Mouse (Mus musculus) midbrain, postnatal 0 days (tissue): ENCODE results near the gene Emc9. TPM values are rescaled to one million over a fixed set of nuclear protein-coding genes. Genes with fewer than 3 reads are reported as not detected.
A peak's percentile ranks its signal among the peaks of the same experiment; 100 is the strongest.

Experiments used
- ATAC-seq: fragments of 200-750 bp; cut with Nextera tagmentation; 2 replicates; pipeline ENCODE4 v1.8.0; 2017; ENCODE audit warnings: moderate number of reproducible peaks, mild to moderate bottlenecking, moderate TSS enrichment, moderate library complexity; ENCODE audit not compliant: low FRiP score
- DNase-seq: peaks from one replicate; pipeline ENCODE4 v3.0.0-alpha.2; 2015; ENCODE audit warnings: low spot score
- H3K27ac ChIP-seq: fragments of 300-500 bp; sonication (generic); 2 replicates; pipeline ENCODE4 v1.5.1; 2014; ENCODE audit warnings: low read depth, mild to moderate bottlenecking, low read length, mixed read lengths
- H3K27me3 ChIP-seq: fragments of 300-500 bp; sonication (generic); 2 replicates; pipeline ENCODE4 v1.6.1; 2014; ENCODE audit warnings: low read length, control low read depth, mixed read lengths; ENCODE audit not compliant: insufficient read depth
- H3K36me3 ChIP-seq: fragments of 300-500 bp; sonication (generic); 2 replicates; pipeline ENCODE4 v1.6.1; 2014; ENCODE audit warnings: low read length, control low read depth, mixed read lengths; ENCODE audit not compliant: insufficient read depth
- H3K4me1 ChIP-seq: fragments of 300-500 bp; sonication (generic); 2 replicates; pipeline ENCODE4 v1.6.1; 2014; ENCODE audit warnings: mild to moderate bottlenecking, control low read depth, antibody characterized with exemption, low read length, mixed read lengths; ENCODE audit not compliant: insufficient read depth
- H3K4me2 ChIP-seq: fragments of 300-500 bp; sonication (generic); 2 replicates; pipeline ENCODE4 v1.6.1; 2014; ENCODE audit warnings: low read depth, mild to moderate bottlenecking, low read length, mixed read lengths; ENCODE audit not compliant: poor library complexity, severe bottlenecking
- H3K4me3 ChIP-seq: fragments of 300-500 bp; sonication (generic); 2 replicates; pipeline ENCODE4 v1.5.1; 2014; ENCODE audit warnings: low read depth, mild to moderate bottlenecking, low read length, moderate library complexity
- H3K9ac ChIP-seq: fragments of 300-500 bp; sonication (generic); replicated peaks from 2 replicates; pipeline ENCODE4 v1.6.1; 2014; ENCODE audit warnings: mild to moderate bottlenecking, low read length, moderate library complexity, mixed read lengths; ENCODE audit not compliant: poor library complexity, severe bottlenecking
- H3K9me3 ChIP-seq: fragments of 300-500 bp; sonication (generic); 2 replicates; pipeline ENCODE4 v1.6.1; 2016; ENCODE audit warnings: low read length, control low read depth
- CTCF ChIP-seq: IDR thresholded peaks from 2 replicates; pipeline ENCODE4 v1.5.1; 2016; ENCODE audit warnings: antibody characterized with exemption, mild to moderate bottlenecking
- WGBS: fragments of 180-500 bp; shearing (Covaris S2); extraction: QIAGEN DNeasy Blood & Tissue Kit; methylation state at CpG from one replicate; pipeline ENCODE4 v1.1.7; 2014; 5-methylcytosine and 5-hydroxymethylcytosine counted together
- polyA plus RNA-seq: library from polyadenylated mRNA; unstranded; fragments of >200 nt; fragmentation: Nextera tagmentation; extraction: Ambion mirVana; gene quantifications from 2 replicates; pipeline ENCODE4 v1.2.1, GENCODE M21; 2015
- total RNA-seq: library from RNA; depleted of rRNA; stranded (reverse); fragments of >200 nt; gene quantifications from 2 replicates; pipeline ENCODE4 v1.2.3, GENCODE M21; 2014; rRNA removed

The Emc9 gene
- 36.3 and 38.9 TPM in 2 replicates for total RNA-seq
- polyA plus RNA-seq: 74.3 and 78.8 TPM in 2 replicates

GRCm38 (mm10) chr14:55584702-55585565, at the start of gene Emc9:
TSS of gene Emc9 (minus strand) at chr14:55585302.
- Histone ChIP-seq H3K4me2 (peak within 1 kb of the TSS; percentile 80), H3K4me3 (peak within 1 kb of the TSS; percentile 53), H3K9me3 (no peaks in the 10 kb centered on the region), H3K27ac (peak within 1 kb of the TSS; percentile 67), H3K4me1 (no peaks in the 10 kb centered on the region), H3K27me3 (no peaks in the 10 kb centered on the region), H3K36me3 (peaks cover 19% of the 10 kb centered on the region), H3K9ac (peak within 1 kb of the TSS; percentile 79)
- DNase-seq: peak; percentile 66
- ATAC-seq: peak; percentile 72
- 0 out of 2 replicates have a peak, but pooled peaks have one; percentile 12 for TF ChIP-seq CTCF
- WGBS: 3% methylated on average over 43 of the region's 43 CpGs

GRCm38 (mm10) chr14:55629312-55629711, 44.2 kb upstream of the Emc9 start:
- Histone ChIP-seq H3K4me2 (no peak overlapping the region), H3K36me3 (peaks cover 89% of the 10 kb centered on the region), H3K9ac (no peak overlapping the region), H3K27ac (no peak overlapping the region), H3K4me1 (no peaks in the 10 kb centered on the region; the same call in 1 of the 2 replicates), H3K27me3 (no peaks in the 10 kb centered on the region), H3K9me3 (no peaks in the 10 kb centered on the region), H3K4me3 (no peak overlapping the region)
- TF ChIP-seq CTCF: peak; percentile 67
- ATAC-seq (no peak), DNase-seq (no peak)
- 55% methylated on average over 5 of the region's 5 CpGs for WGBS

- no peak for TF ChIP-seq CTCF
- H3K36me3 ChIP-seq: peaks cover 84% of the 10 kb centered on the region
- H3K9me3 ChIP-seq: no peaks in the 10 kb centered on the region
Measured at GRCm38 (mm10) chr14:55628077-55628827, 43.1 kb upstream of the Emc9 start.

GRCm38 (mm10) chr14:55618486-55619195, 33.5 kb upstream of the Emc9 start:
- no peak overlapping the region for H3K27ac ChIP-seq

More at GRCm38 (mm10) chr14:55628077-55628827, 43.1 kb upstream of the Emc9 start:
- Histone ChIP-seq H3K27ac (no peak overlapping the region), H3K4me3 (no peak overlapping the region), H3K27me3 (no peaks in the 10 kb centered on the region), H3K9ac (no peak overlapping the region), H3K4me1 (no peaks in the 10 kb centered on the region), H3K4me2 (no peak overlapping the region)
- no peak for DNase-seq
- 94% methylated on average over 27 of the region's 27 CpGs for WGBS
- ATAC-seq: no peak

GRCm38 (mm10) chr14:55617822-55618221, 32.7 kb upstream of the Emc9 start, which contains the start of gene Rec8:
TSS of gene Rec8 (plus strand) at chr14:55618037.
- H3K27ac ChIP-seq: no peak within 1 kb of the TSS
- H3K4me1 ChIP-seq: no peaks in the 10 kb centered on the region
- peak; percentile 83 for DNase-seq
- no peaks in the 10 kb centered on the region for H3K36me3 ChIP-seq
- peak within 1 kb of the TSS; percentile 19; the same call in 1 of the 2 replicates for H3K4me3 ChIP-seq
- H3K9me3 ChIP-seq: no peaks in the 10 kb centered on the region
- H3K4me2 ChIP-seq: peak within 1 kb of the TSS; percentile 21; the same call in 1 of the 2 replicates
- 23% methylated on average over 21 of the region's 21 CpGs for WGBS
- no peak for TF ChIP-seq CTCF
- no peak within 1 kb of the TSS for H3K9ac ChIP-seq
- H3K27me3 ChIP-seq: no peaks in the 10 kb centered on the region
- ATAC-seq: peak; percentile 73; the same call in 1 of the 2 replicates

More at GRCm38 (mm10) chr14:55618486-55619195, 33.5 kb upstream of the Emc9 start:
- Histone ChIP-seq H3K4me3 (peak overlapping the region; percentile 19; the same call in 1 of the 2 replicates), H3K36me3 (no peaks in the 10 kb centered on the region), H3K9ac (no peak overlapping the region), H3K4me1 (no peaks in the 10 kb centered on the region), H3K9me3 (no peaks in the 10 kb centered on the region), H3K4me2 (peak overlapping the region; percentile 21; the same call in 1 of the 2 replicates), H3K27me3 (no peaks in the 10 kb centered on the region)
- peak; percentile 50; the same call in 1 of the 2 replicates for ATAC-seq
- peak; percentile 22 for DNase-seq
- 54% methylated on average over 22 of the region's 22 CpGs for WGBS
- no peak for TF ChIP-seq CTCF
